Mouse (Mus musculus) left cerebral cortex, adult 11 months (tissue): Measurements from ENCODE around the gene Sfxn1.

Experiments used
- DNase-seq: peaks from one replicate; pipeline ENCODE4 v3.0.0; 2022; ENCODE audit warnings: low spot score

The Sfxn1 gene

GRCm38 (mm10) chr13:54077470-54078174, 6.0 kb downstream of the Sfxn1 start:
- DNase-seq = no peak

GRCm38 (mm10) chr13:54079782-54080759, 8.4 kb downstream of the Sfxn1 start:
- DNase-seq = no peak

GRCm38 (mm10) chr13:54080785-54081184, 9.1 kb downstream of the Sfxn1 start:
- no peak for DNase-seq

GRCm38 (mm10) chr13:54082946-54083345, 11.3 kb downstream of the Sfxn1 start:
- DNase-seq = no peak

- no peak for DNase-seq
Measured at GRCm38 (mm10) chr13:54084178-54084577, 12.5 kb downstream of the Sfxn1 start.

- DNase-seq = no peak
Measured at GRCm38 (mm10) chr13:54084826-54085225, 13.2 kb downstream of the Sfxn1 start.

- no peak for DNase-seq
Measured at GRCm38 (mm10) chr13:54085266-54085665, 13.6 kb downstream of the Sfxn1 start.

- DNase-seq = no peak
Measured at GRCm38 (mm10) chr13:54091719-54092118, 20.1 kb downstream of the Sfxn1 start.

- DNase-seq = no peak
Measured at GRCm38 (mm10) chr13:54094349-54094748, 22.7 kb downstream of the Sfxn1 start.

- DNase-seq = no peak
Measured at GRCm38 (mm10) chr13:54094963-54095362, 23.3 kb downstream of the Sfxn1 start.

GRCm38 (mm10) chr13:54095721-54096120, 24.1 kb downstream of the Sfxn1 start:
- DNase-seq = no peak

- DNase-seq = no peak
Measured at GRCm38 (mm10) chr13:54097227-54097626, 25.6 kb downstream of the Sfxn1 start.

GRCm38 (mm10) chr13:54097797-54098196, 26.1 kb downstream of the Sfxn1 start:
- no peak for DNase-seq

GRCm38 (mm10) chr13:54101031-54101820, 29.6 kb downstream of the Sfxn1 start:
- peak; percentile 78 for DNase-seq

- no peak for DNase-seq
Measured at GRCm38 (mm10) chr13:54102061-54102460, 30.4 kb downstream of the Sfxn1 start.

- no peak for DNase-seq
Measured at GRCm38 (mm10) chr13:54103271-54103670, 31.6 kb downstream of the Sfxn1 start.

- DNase-seq = no peak
Measured at GRCm38 (mm10) chr13:54103866-54104265, 32.2 kb downstream of the Sfxn1 start.

GRCm38 (mm10) chr13:54113819-54114550, 42.3 kb downstream of the Sfxn1 start:
- DNase-seq = peak; percentile 81

- no peak for DNase-seq
Measured at GRCm38 (mm10) chr13:54114931-54115330, 43.3 kb downstream of the Sfxn1 start.

- no peak for DNase-seq
Measured at GRCm38 (mm10) chr13:54115779-54116178, 44.1 kb downstream of the Sfxn1 start.

- DNase-seq = no peak
Measured at GRCm38 (mm10) chr13:54118355-54118754, 46.7 kb downstream of the Sfxn1 start.
